Mouse (Mus musculus): ENCODE data around the gene Cd82. TPM values are rescaled to one million over a fixed set of nuclear protein-coding genes. Genes with fewer than 3 reads are reported as not detected.
A peak's percentile ranks its signal among the peaks of the same experiment; 100 is the strongest.

The Cd82 gene
- polyA plus RNA-seq, 1 experiment from 2014 or later, result 12.9 TPM

DNA sequence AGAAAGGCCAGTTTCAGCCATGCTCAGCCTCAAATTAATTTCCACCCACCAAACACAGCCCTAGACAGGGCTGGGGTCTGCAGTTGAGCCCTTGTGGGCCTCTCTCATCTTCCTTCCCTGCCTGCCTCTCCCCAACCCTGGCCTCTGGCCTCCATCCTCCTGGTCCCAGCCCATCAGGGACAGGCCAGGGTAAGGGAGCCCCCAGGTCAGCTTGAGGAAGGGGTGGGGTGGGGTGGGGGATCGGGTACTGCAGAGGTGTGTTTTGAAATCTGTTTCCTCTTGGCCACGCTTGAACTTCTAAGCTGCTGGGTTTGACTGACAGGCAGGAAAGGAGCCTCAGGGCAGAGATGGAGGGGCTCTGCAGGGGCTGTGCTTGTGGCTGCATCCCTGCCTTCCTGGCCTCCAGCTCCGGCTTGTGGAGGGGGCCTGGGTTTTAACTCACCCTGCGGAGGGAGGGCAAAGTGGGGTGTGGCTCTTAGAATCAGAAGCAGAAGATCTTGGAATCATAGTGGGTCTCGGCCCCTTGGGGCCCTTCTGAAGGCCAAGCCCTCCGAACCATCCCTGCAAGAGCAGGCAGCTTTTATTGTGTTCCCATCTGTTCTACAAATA is 19.2 kb upstream of the Cd82 start:
- Histone ChIP-seq H3K4me1 (peaks cover 31% of the 10 kb centered on the region), H3K36me3 (no peaks in the 10 kb centered on the region), H3K4me3 (no peak overlapping the region), H3K9me3 (no peaks in the 10 kb centered on the region), H3K27ac (0 out of 2 replicates have a peak overlapping the region, but pooled peaks have one; percentile 0), H3K27me3 (ENCODE audit: insufficient read depth, poor library complexity, severe bottlenecking) (peaks cover 24% of the 10 kb centered on the region)
- DNase-seq (ENCODE audit: low spot score), result no peak
- whole genome bisulfite sequencing, result 50% methylated on average over 6 of the region's 6 CpGs

- H3K4me3 ChIP-seq, result no peak overlapping the region
- 68% methylated on average over 5 of the region's 5 CpGs for WGBS
- H3K27me3 ChIP-seq (ENCODE audit: insufficient read depth, poor library complexity, severe bottlenecking), result peaks cover 47% of the 10 kb centered on the region
Measured at GRCm38 (mm10) chr2:93478744-93479143, 15.8 kb upstream of the Cd82 start.

GRCm38 (mm10) chr2:93477519-93477918 is 14.6 kb upstream of the Cd82 start:
- H3K9me3 ChIP-seq, result no peaks in the 10 kb centered on the region
- no peaks in the 10 kb centered on the region for H3K36me3 ChIP-seq
- peaks cover 27% of the 10 kb centered on the region for H3K4me1 ChIP-seq
- peaks cover 55% of the 10 kb centered on the region for H3K27me3 ChIP-seq (ENCODE audit: insufficient read depth, poor library complexity, severe bottlenecking)
- WGBS, result 35% methylated on average over 7 of the region's 7 CpGs
- H3K4me3 ChIP-seq, result no peak overlapping the region
- no peak overlapping the region for H3K27ac ChIP-seq
- DNase-seq (ENCODE audit: low spot score), result no peak

More at GRCm38 (mm10) chr2:93478744-93479143, 15.8 kb upstream of the Cd82 start:
- DNase-seq (ENCODE audit: low spot score), result no peak
- Histone ChIP-seq H3K9me3 (no peaks in the 10 kb centered on the region), H3K36me3 (no peaks in the 10 kb centered on the region), H3K27ac (no peak overlapping the region), H3K4me1 (peaks cover 27% of the 10 kb centered on the region)

- DNase-seq (ENCODE audit: low spot score), result no peak
- Histone ChIP-seq H3K4me3 (no peak overlapping the region), H3K36me3 (no peaks in the 10 kb centered on the region), H3K27ac (no peak overlapping the region), H3K4me1 (peaks cover 21% of the 10 kb centered on the region), H3K27me3 (ENCODE audit: insufficient read depth, poor library complexity, severe bottlenecking) (peaks cover 55% of the 10 kb centered on the region), H3K9me3 (no peaks in the 10 kb centered on the region)
- 77% methylated on average over 7 of the region's 7 CpGs for WGBS
Measured at GRCm38 (mm10) chr2:93476487-93476886, 13.5 kb upstream of the Cd82 start.

GRCm38 (mm10) chr2:93475040-93475439 is 12.1 kb upstream of the Cd82 start:
- peaks cover 49% of the 10 kb centered on the region for H3K27me3 ChIP-seq (ENCODE audit: insufficient read depth, poor library complexity, severe bottlenecking)
- no peak overlapping the region for H3K27ac ChIP-seq
- no peak overlapping the region for H3K4me3 ChIP-seq
- peaks cover 24% of the 10 kb centered on the region for H3K4me1 ChIP-seq
- WGBS, result 1% methylated on average over 11 of the region's 11 CpGs
- peak; percentile 91 for DNase-seq (ENCODE audit: low spot score)
- no peaks in the 10 kb centered on the region for H3K9me3 ChIP-seq
- no peaks in the 10 kb centered on the region for H3K36me3 ChIP-seq

DNA sequence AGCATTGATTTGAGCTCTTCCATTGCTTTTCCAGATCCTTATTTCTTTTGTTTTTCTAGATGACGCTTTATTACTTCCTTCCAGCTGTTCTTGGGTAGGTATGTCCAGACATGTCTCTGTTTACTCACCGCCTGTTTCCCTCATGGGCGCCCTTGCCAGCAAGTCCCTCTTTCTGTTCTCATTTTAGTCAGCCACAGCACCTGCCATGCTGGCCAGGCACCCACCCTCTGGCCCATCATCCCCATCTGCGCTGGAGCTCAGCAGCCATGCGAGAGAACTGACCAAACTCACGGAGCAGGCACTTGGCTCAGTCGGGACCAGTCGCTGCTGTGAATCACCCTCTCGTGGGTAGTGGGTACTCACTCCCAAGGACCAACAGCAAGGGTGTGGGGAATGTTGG is 11.0 kb upstream of the Cd82 start:
- whole genome bisulfite sequencing, result 78% methylated on average over 9 of the region's 9 CpGs
- no peak overlapping the region for H3K27ac ChIP-seq
- peaks cover 19% of the 10 kb centered on the region for H3K4me1 ChIP-seq
- H3K9me3 ChIP-seq, result no peaks in the 10 kb centered on the region
- no peak overlapping the region for H3K4me3 ChIP-seq
- no peaks in the 10 kb centered on the region for H3K36me3 ChIP-seq
- H3K27me3 ChIP-seq (ENCODE audit: insufficient read depth, poor library complexity, severe bottlenecking), result peaks cover 39% of the 10 kb centered on the region
- DNase-seq (ENCODE audit: low spot score), result no peak

GRCm38 (mm10) chr2:93470849-93471576 is 8.1 kb upstream of the Cd82 start:
- 17% methylated on average over 3 of the region's 3 CpGs for WGBS
- Histone ChIP-seq H3K9me3 (no peaks in the 10 kb centered on the region), H3K4me1 (peaks cover 14% of the 10 kb centered on the region), H3K27me3 (ENCODE audit: insufficient read depth, poor library complexity, severe bottlenecking) (peaks cover 39% of the 10 kb centered on the region; the same call in 1 of the 2 replicates), H3K27ac (no peak overlapping the region; the same call in 1 of the 2 replicates), H3K4me3 (peak overlapping the region; percentile 59; the same call in 1 of the 2 replicates), H3K36me3 (no peaks in the 10 kb centered on the region)
- peak; percentile 82 for DNase-seq (ENCODE audit: low spot score)

GRCm38 (mm10) chr2:93470127-93470526 is 7.2 kb upstream of the Cd82 start:
- H3K4me3 ChIP-seq, result peak overlapping the region; percentile 59
- peak overlapping the region; percentile 67 for H3K27ac ChIP-seq
- peaks cover 14% of the 10 kb centered on the region for H3K4me1 ChIP-seq
- H3K27me3 ChIP-seq (ENCODE audit: insufficient read depth, poor library complexity, severe bottlenecking), result peaks cover 30% of the 10 kb centered on the region; the same call in 1 of the 2 replicates
- no peak for DNase-seq (ENCODE audit: low spot score)
- WGBS, result 0% methylated on average over 9 of the region's 9 CpGs
- no peaks in the 10 kb centered on the region for H3K9me3 ChIP-seq
- H3K36me3 ChIP-seq, result no peaks in the 10 kb centered on the region

- DNase-seq (ENCODE audit: low spot score), result no peak
- Histone ChIP-seq H3K4me3 (no peak overlapping the region), H3K4me1 (peaks cover 14% of the 10 kb centered on the region), H3K9me3 (no peaks in the 10 kb centered on the region), H3K36me3 (no peaks in the 10 kb centered on the region), H3K27me3 (ENCODE audit: insufficient read depth, poor library complexity, severe bottlenecking) (peaks cover 25% of the 10 kb centered on the region; the same call in 1 of the 2 replicates), H3K27ac (no peak overlapping the region)
- 6% methylated on average over 7 of the region's 7 CpGs for WGBS
Measured at GRCm38 (mm10) chr2:93469118-93469517, 6.2 kb upstream of the Cd82 start.

- DNase-seq (ENCODE audit: low spot score), result no peak
- H3K27me3 ChIP-seq (ENCODE audit: insufficient read depth, poor library complexity, severe bottlenecking), result peaks cover 30% of the 10 kb centered on the region
- 82% methylated on average over 3 of the region's 3 CpGs for WGBS
- H3K4me1 ChIP-seq, result peaks cover 37% of the 10 kb centered on the region
- H3K9me3 ChIP-seq, result no peaks in the 10 kb centered on the region
- H3K36me3 ChIP-seq, result no peaks in the 10 kb centered on the region
- H3K4me3 ChIP-seq, result no peak overlapping the region
- no peak overlapping the region for H3K27ac ChIP-seq
Measured at GRCm38 (mm10) chr2:93466314-93466713, 3.4 kb upstream of the Cd82 start.

- peak overlapping the region; percentile 76 for H3K27ac ChIP-seq
- no peaks in the 10 kb centered on the region for H3K9me3 ChIP-seq
- H3K36me3 ChIP-seq, result no peaks in the 10 kb centered on the region
- 2% methylated on average over 41 of the region's 41 CpGs for WGBS
- peak; percentile 98 for DNase-seq (ENCODE audit: low spot score)
- peak overlapping the region; percentile 70 for H3K4me3 ChIP-seq
- peaks cover 41% of the 10 kb centered on the region for H3K27me3 ChIP-seq (ENCODE audit: insufficient read depth, poor library complexity, severe bottlenecking)
- peaks cover 42% of the 10 kb centered on the region for H3K4me1 ChIP-seq
Measured at GRCm38 (mm10) chr2:93461869-93462714, 848 bp downstream of the Cd82 start.

DNA sequence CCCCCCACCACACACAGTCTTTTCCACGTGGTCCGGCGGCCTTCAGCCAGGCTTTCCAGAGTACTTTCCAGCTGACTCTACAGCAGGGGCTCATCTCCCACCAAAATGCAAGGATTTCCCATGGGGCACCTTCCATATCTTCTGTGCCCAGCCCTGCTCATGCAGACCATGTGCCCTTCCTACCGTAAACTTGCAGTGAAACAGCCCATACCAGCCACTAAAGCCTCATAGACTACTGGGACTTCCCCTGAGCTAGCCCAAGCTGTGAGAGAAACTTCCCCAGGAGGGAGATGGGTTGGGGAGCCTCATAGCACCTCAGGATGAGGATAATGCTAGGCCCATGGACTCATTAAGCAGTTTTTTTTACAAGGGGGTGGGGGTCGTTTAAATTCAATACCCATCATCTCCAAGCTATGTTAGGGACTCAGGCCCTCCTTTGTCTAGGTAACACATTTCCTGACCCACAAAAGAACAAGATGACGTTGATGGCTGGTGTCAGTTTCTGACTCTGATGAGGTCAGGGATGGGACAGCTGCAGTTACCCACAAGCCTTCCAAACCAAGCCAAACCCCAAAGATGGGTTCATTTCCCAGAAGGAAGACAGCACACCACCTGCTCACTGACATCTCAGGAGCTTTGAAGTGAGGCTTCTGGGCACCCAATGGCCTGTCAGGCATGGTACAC is 2.0 kb downstream of the Cd82 start:
- no peak for DNase-seq (ENCODE audit: low spot score)
- Histone ChIP-seq H3K27ac (no peak overlapping the region), H3K36me3 (no peaks in the 10 kb centered on the region), H3K4me1 (peaks cover 48% of the 10 kb centered on the region), H3K9me3 (no peaks in the 10 kb centered on the region), H3K27me3 (ENCODE audit: insufficient read depth, poor library complexity, severe bottlenecking) (peaks cover 45% of the 10 kb centered on the region), H3K4me3 (no peak overlapping the region)
- WGBS, result 82% methylated on average over 6 of the region's 6 CpGs

All from heart, embryonic 10.5 days (tissue).